Mouse (Mus musculus): ENCODE measurements around the gene Gm17334.

GRCm38 (mm10) chr11:53734431-53734830 is 38.6 kb downstream of the Gm17334 start:
- TF ChIP-seq POLR2A (IDR thresholded peaks at IDR 0.05; ENCODE audit: low read depth, low read length) (no peak), CTCF (conservative IDR thresholded peaks at IDR 0.05; ENCODE audit: insufficient read depth, insufficient read length, low read depth, low read length) (no peak)

All from kidney, adult 2 months (tissue).